Mouse (Mus musculus): ENCODE measurements around the gene Nup37.

The Nup37 gene

GRCm38 (mm10) chr10:88227962-88228361, 81.2 kb downstream of the Nup37 start:
- no peak for DNase-seq (ENCODE audit: low spot score in 2 of 2)
